8 mouse cellular contexts compared by ENCODE assay signal in genomic region chr17:65916135-65916668, GRCm38 (mm10). TPM values are rescaled to one million over a fixed set of nuclear protein-coding genes. Genes with fewer than 3 reads are reported as not detected.
A peak's percentile ranks its signal among the peaks of the same experiment; 100 is the strongest.
DNase-seq lines count a peak whose midpoint lies in the region; ATAC-seq and TF ChIP-seq lines count a peak whose summit lies in the region.

No protein-coding gene starts in this region.

- ATAC-seq in intestine, embryonic 14.5 days (replicated peaks; ENCODE audit: low FRiP score, low TSS enrichment, low read depth) = peak; percentile 52
- peak; percentile 80 for ATAC-seq in midbrain, postnatal 0 days (ENCODE audit: low FRiP score)
- no peak for ATAC-seq in liver, postnatal 0 days

- H3K4me2 ChIP-seq in intestine, embryonic 14.5 days (ENCODE audit: low read length) = peak overlapping the region; percentile 20; the same call in 1 of the 2 replicates
- H3K4me2 ChIP-seq in midbrain, postnatal 0 days (ENCODE audit: low read depth, low read length, poor library complexity, severe bottlenecking) = 0 out of 2 replicates have a peak overlapping the region, but pooled peaks have one; percentile 4
- H3K4me2 ChIP-seq in liver, postnatal 0 days (ENCODE audit: low read depth, low read length) = no peak overlapping the region

- H3K27ac ChIP-seq in intestine, embryonic 14.5 days (ENCODE audit: low read depth) = peak overlapping the region; percentile 86
- H3K27ac ChIP-seq in midbrain, postnatal 0 days (ENCODE audit: low read depth, low read length) = peak overlapping the region; percentile 62
- H3K27ac ChIP-seq in liver, postnatal 0 days (ENCODE audit: low read depth) = no peak overlapping the region; the same call in 1 of the 2 replicates

- TF ChIP-seq EP300 in liver, postnatal 0 days (IDR thresholded peaks at IDR 0.05; ENCODE audit: low read depth) = no peak

- H3K4me1 ChIP-seq in intestine, embryonic 14.5 days (replicated peaks; ENCODE audit: control insufficient read depth, insufficient read depth, low read length) = no peaks in the 10 kb centered on the region
- H3K4me1 ChIP-seq in midbrain, postnatal 0 days (ENCODE audit: insufficient read depth, low read length) = no peaks in the 10 kb centered on the region
- peaks cover 10% of the 10 kb centered on the region for H3K4me1 ChIP-seq in liver, postnatal 0 days (ENCODE audit: insufficient read depth)

- H3K9ac ChIP-seq in intestine, embryonic 14.5 days (ENCODE audit: low read length) = 0 out of 2 replicates have a peak overlapping the region, but pooled peaks have one; percentile 1
- H3K9ac ChIP-seq in midbrain, postnatal 0 days (replicated peaks; ENCODE audit: low read length, poor library complexity, severe bottlenecking) = no peak overlapping the region
- no peak overlapping the region for H3K9ac ChIP-seq in liver, postnatal 0 days (replicated peaks)

- no peaks in the 10 kb centered on the region for H3K27me3 ChIP-seq in intestine, embryonic 14.5 days (replicated peaks; ENCODE audit: control insufficient read depth, insufficient read depth, low read length)
- no peaks in the 10 kb centered on the region for H3K27me3 ChIP-seq in midbrain, postnatal 0 days (ENCODE audit: insufficient read depth, low read length)
- no peaks in the 10 kb centered on the region for H3K27me3 ChIP-seq in liver, postnatal 0 days (ENCODE audit: insufficient read depth, low read length)

- H3K9me3 ChIP-seq in intestine, embryonic 14.5 days (ENCODE audit: control insufficient read depth, low read length) = no peaks in the 10 kb centered on the region
- no peaks in the 10 kb centered on the region for H3K9me3 ChIP-seq in midbrain, postnatal 0 days (ENCODE audit: low read length)
- H3K9me3 ChIP-seq in liver, postnatal 0 days (ENCODE audit: low read length) = no peaks in the 10 kb centered on the region

- TF ChIP-seq CTCF in midbrain, postnatal 0 days (IDR thresholded peaks at IDR 0.05) = no peak
- TF ChIP-seq CTCF in liver, postnatal 0 days (IDR thresholded peaks at IDR 0.05; ENCODE audit: low read depth) = no peak

- no peak overlapping the region for H3K4me3 ChIP-seq in intestine, embryonic 14.5 days (ENCODE audit: low read depth, low read length)
- H3K4me3 ChIP-seq in midbrain, postnatal 0 days (ENCODE audit: low read depth, low read length) = no peak overlapping the region
- H3K4me3 ChIP-seq in liver, postnatal 0 days (ENCODE audit: low read depth, low read length) = no peak overlapping the region

- DNase-seq in R1 (ENCODE audit: low read depth, low spot score) = peak; percentile 91
- peak; percentile 67 to 87 for DNase-seq in cerebellum, postnatal 4 days (ENCODE audit: low spot score in 2 of 2)
- peak; percentile 88 for DNase-seq in gastrocnemius, postnatal 25 days
- DNase-seq in intestine, embryonic 14.5 days (ENCODE audit: low spot score) = peak; percentile 75
- peak; percentile 66 to 69 for DNase-seq in left cerebral cortex, adult 18-20 months (ENCODE audit: low spot score in 2 of 2)
- DNase-seq in midbrain, postnatal 0 days (ENCODE audit: low spot score) = peak; percentile 82
- peak; percentile 42 for DNase-seq in telencephalon, adult 2 months (ENCODE audit: low read depth, low spot score)
- DNase-seq in liver, postnatal 0 days = no peak

- 42% methylated on average over 8 of the region's 8 CpGs for WGBS in intestine, embryonic 14.5 days
- 15% methylated on average over 8 of the region's 8 CpGs for WGBS in midbrain, postnatal 0 days
- 67% methylated on average over 8 of the region's 8 CpGs for WGBS in liver, postnatal 0 days (ENCODE audit: insufficient replicate concordance)

- H3K36me3 ChIP-seq in intestine, embryonic 14.5 days (ENCODE audit: control insufficient read depth, insufficient read depth, low read length) = peaks cover 7% of the 10 kb centered on the region; the same call in 1 of the 2 replicates
- H3K36me3 ChIP-seq in midbrain, postnatal 0 days (ENCODE audit: insufficient read depth, low read length) = no peaks in the 10 kb centered on the region
- no peaks in the 10 kb centered on the region for H3K36me3 ChIP-seq in liver, postnatal 0 days (replicated peaks; ENCODE audit: insufficient read depth, low read length)

RNA-seq across cellular contexts. Expression of gene Ralbp1, which starts 30.6 kb away (rescaled TPM):
- total RNA-seq in gastrocnemius, postnatal 25 days (2021) = 10 to 100 TPM; 20.2 to 20.5 TPM
- 62.0 and 67.7 TPM in 2 replicates for polyA plus RNA-seq in intestine, embryonic 14.5 days (2014; fragmentation: Nextera tagmentation; extraction: Ambion mirVana)
- total RNA-seq in left cerebral cortex, adult 18-20 months (2021) = 10 to 100 TPM; 66.9 to 74.0 TPM
- 32.9 and 42.0 TPM in 2 replicates for total RNA-seq in midbrain, postnatal 0 days (2014; rRNA removed)
- polyA plus RNA-seq in midbrain, postnatal 0 days (2015; fragmentation: Nextera tagmentation; extraction: Ambion mirVana) = 50.0 and 55.8 TPM in 2 replicates
- polyA plus RNA-seq in liver, postnatal 0 days (2015; fragmentation: Nextera tagmentation; extraction: Ambion mirVana) = 29.5 TPM in 2 replicates

RNA-seq across cellular contexts. Expression of gene Twsg1, which starts 34.8 kb away (rescaled TPM):
- total RNA-seq in gastrocnemius, postnatal 25 days (2021) = 10 to 100 TPM; 22.1 to 26.8 TPM
- polyA plus RNA-seq in intestine, embryonic 14.5 days (2014; fragmentation: Nextera tagmentation; extraction: Ambion mirVana) = 104 and 114 TPM in 2 replicates
- 10 to 100 TPM; 21.1 to 27.3 TPM for total RNA-seq in left cerebral cortex, adult 18-20 months (2021)
- total RNA-seq in midbrain, postnatal 0 days (2014; rRNA removed) = 45.3 and 47.4 TPM in 2 replicates
- polyA plus RNA-seq in midbrain, postnatal 0 days (2015; fragmentation: Nextera tagmentation; extraction: Ambion mirVana) = 38.4 and 42.2 TPM in 2 replicates
- 16.8 and 19.4 TPM in 2 replicates for polyA plus RNA-seq in liver, postnatal 0 days (2015; fragmentation: Nextera tagmentation; extraction: Ambion mirVana)
